Mouse (Mus musculus) G1E (cell line): ENCODE measurements at regions not wholly inside any gene's neighbourhood (a gene's known extent, or its start where the extent isn't known, plus 50 kb on each side); places are given as distances from the start of the nearest gene placed in this dataset.

Source experiments
- ATAC-seq: 2 replicates; pipeline ENCODE4 v1.8.0; 2016; ENCODE audit warnings: mild to moderate bottlenecking; ENCODE audit not compliant: insufficient number of reproducible peaks, poor library complexity, low FRiP score, severe bottlenecking; ENCODE audit errors: extremely low read depth
- DNase-seq: peaks from one replicate; pipeline ENCODE4 v3.0.0; 2012; ENCODE audit warnings: low spot score
- H3K27me3 ChIP-seq: 2 replicates; pipeline ENCODE4 v1.6.1; 2012; ENCODE audit warnings: mild to moderate bottlenecking, low read length, inconsistent platforms; ENCODE audit not compliant: insufficient read depth
- H3K36me3 ChIP-seq: replicated peaks from 2 replicates; pipeline ENCODE3; 2012; ENCODE audit warnings: mild to moderate bottlenecking, inconsistent platforms
- H3K4me1 ChIP-seq: 2 replicates; pipeline ENCODE4 v1.6.1; 2012; ENCODE audit warnings: low read depth, low read length, inconsistent platforms, mixed read lengths; ENCODE audit not compliant: insufficient read depth
- H3K4me3 ChIP-seq: 2 replicates; pipeline ENCODE4 v1.5.1; 2012; ENCODE audit warnings: low read depth, mild to moderate bottlenecking, inconsistent platforms, low read length, moderate library complexity, mixed read lengths
- H3K9me3 ChIP-seq: replicated peaks from 2 replicates; pipeline ENCODE4 v1.6.1; 2012; ENCODE audit warnings: inconsistent platforms
- CTCF ChIP-seq: IDR thresholded peaks from 2 replicates; pipeline ENCODE4 v1.5.1; 2012; ENCODE audit warnings: low read depth, low read length, inconsistent platforms, mixed read lengths
- GATA1 ChIP-seq: IDR thresholded peaks from 2 replicates; pipeline ENCODE4 v1.6.1; 2012; ENCODE audit warnings: borderline replicate concordance, low read length, inconsistent platforms, mixed read lengths
- GATA2 ChIP-seq: IDR thresholded peaks from 2 replicates; pipeline ENCODE4 v1.6.1; 2012; ENCODE audit warnings: low read depth, low read length, inconsistent platforms, borderline replicate concordance
- POLR2AphosphoS5 ChIP-seq: IDR thresholded peaks from 2 replicates; pipeline ENCODE4 v1.6.1; 2012; ENCODE audit warnings: low read depth, low read length, inconsistent platforms; ENCODE audit not compliant: insufficient replicate concordance
- TAL1 ChIP-seq: conservative IDR thresholded peaks from 2 replicates; pipeline ENCODE4 v1.6.1; 2012; ENCODE audit warnings: low read depth, low read length, inconsistent platforms, mixed read lengths

DNA sequence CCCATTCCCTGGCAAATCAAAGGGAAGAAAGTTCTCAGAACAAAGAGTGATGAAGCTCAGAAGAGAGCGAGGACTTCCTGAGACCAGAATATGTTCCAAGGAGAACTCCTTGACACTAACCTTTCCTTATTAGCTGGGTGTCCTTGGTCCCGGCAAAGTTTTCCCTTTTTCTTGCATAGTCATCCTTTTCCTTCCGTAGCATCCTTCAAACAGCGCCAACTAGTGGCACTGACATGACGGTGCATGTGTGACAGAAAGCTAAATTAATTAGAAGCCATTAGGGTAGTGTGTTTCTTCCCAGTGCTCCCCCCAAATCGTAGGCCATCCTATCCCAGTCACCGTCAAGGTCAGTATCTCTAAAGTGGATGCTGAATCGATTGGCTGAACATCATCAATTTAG lies 100.5 kb upstream of the Cand1 start:
- no peak for DNase-seq
- ATAC-seq = no peak
- Histone ChIP-seq H3K4me1 (no peaks in the 10 kb centered on the region), H3K36me3 (no peaks in the 10 kb centered on the region), H3K9me3 (peaks cover 9% of the 10 kb centered on the region), H3K4me3 (no peak overlapping the region), H3K27me3 (no peaks in the 10 kb centered on the region)
- TF ChIP-seq CTCF = peak; percentile 39; the same call in 1 of the 2 replicates
- no peak for TF ChIP-seq POLR2AphosphoS5

GRCm38 (mm10) chr10:119326912-119327311 lies 87.1 kb upstream of the Cand1 start:
- Histone ChIP-seq H3K4me3 (no peak overlapping the region), H3K9me3 (peaks cover 18% of the 10 kb centered on the region), H3K36me3 (no peaks in the 10 kb centered on the region), H3K27me3 (no peaks in the 10 kb centered on the region), H3K4me1 (no peaks in the 10 kb centered on the region)
- DNase-seq = no peak
- TF ChIP-seq CTCF = no peak
- TF ChIP-seq GATA2 = no peak
- no peak for TF ChIP-seq TAL1
- no peak for TF ChIP-seq GATA1
- ATAC-seq = no peak

DNA sequence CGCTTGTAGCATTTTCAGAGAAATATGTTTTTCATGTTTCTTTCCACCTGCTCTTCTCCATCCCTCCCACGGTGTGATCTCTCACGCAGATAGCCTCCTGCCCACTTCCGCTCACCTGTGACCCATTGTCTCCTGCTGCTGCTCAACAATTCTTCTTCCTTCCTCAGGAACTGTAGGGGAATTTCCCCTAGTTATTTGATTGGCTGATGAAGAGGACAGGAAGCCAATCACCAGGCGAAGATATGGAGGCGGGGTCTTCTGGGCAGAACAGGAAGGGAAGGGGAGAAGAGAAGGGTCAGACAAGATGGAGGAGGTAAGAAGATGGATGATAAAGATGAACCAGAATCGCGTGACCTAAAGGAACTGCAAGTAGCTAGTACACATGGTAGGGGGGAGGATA lies 80.1 kb upstream of the Cand1 start:
- no peaks in the 10 kb centered on the region for H3K36me3 ChIP-seq
- no peaks in the 10 kb centered on the region for H3K4me1 ChIP-seq
- TF ChIP-seq POLR2AphosphoS5 (no peak), CTCF (no peak)
- no peak overlapping the region for H3K4me3 ChIP-seq
- H3K27me3 ChIP-seq = no peaks in the 10 kb centered on the region
- ATAC-seq (no peak), DNase-seq (no peak)
- peaks cover 15% of the 10 kb centered on the region; the same call in 1 of the 2 replicates for H3K9me3 ChIP-seq

GRCm38 (mm10) chr10:119318416-119318815 lies 78.6 kb upstream of the Cand1 start:
- H3K27me3 ChIP-seq = no peaks in the 10 kb centered on the region
- H3K4me3 ChIP-seq = no peak overlapping the region
- H3K36me3 ChIP-seq = no peaks in the 10 kb centered on the region
- TF ChIP-seq GATA2 (no peak), GATA1 (no peak), POLR2AphosphoS5 (no peak), CTCF (no peak), TAL1 (no peak)
- ATAC-seq (no peak), DNase-seq (no peak)
- H3K4me1 ChIP-seq = no peaks in the 10 kb centered on the region
- H3K9me3 ChIP-seq = peaks cover 12% of the 10 kb centered on the region; the same call in 1 of the 2 replicates

DNA sequence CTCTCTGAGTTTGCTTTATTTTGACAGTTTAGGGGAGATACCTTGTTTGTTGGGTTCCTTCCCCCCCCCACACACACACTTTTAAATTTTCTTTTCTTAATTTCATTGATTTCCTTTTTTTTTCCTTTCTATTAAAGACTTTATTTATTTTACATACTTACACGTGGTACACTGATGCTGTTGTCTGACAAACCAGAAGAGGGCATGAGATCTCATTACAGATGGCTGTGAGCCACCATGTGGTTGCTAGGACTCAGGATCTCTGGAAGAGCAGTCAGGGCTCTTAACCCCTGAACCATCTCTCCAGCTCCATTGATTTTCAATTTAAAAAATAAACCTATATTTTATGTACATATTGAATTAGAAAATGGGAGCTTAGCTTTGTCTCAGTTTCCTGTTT lies 71.7 kb upstream of the Cand1 start:
- no peaks in the 10 kb centered on the region for H3K36me3 ChIP-seq
- no peaks in the 10 kb centered on the region for H3K27me3 ChIP-seq
- no peak for DNase-seq
- H3K9me3 ChIP-seq = no peaks in the 10 kb centered on the region
- TF ChIP-seq TAL1 (no peak), GATA2 (no peak), GATA1 (no peak), POLR2AphosphoS5 (no peak), CTCF (no peak)
- ATAC-seq = no peak
- no peak overlapping the region for H3K4me3 ChIP-seq
- no peaks in the 10 kb centered on the region for H3K4me1 ChIP-seq

GRCm38 (mm10) chr10:119295740-119296139 lies 55.9 kb upstream of the Cand1 start:
- no peaks in the 10 kb centered on the region for H3K4me1 ChIP-seq
- no peak overlapping the region for H3K4me3 ChIP-seq
- ATAC-seq (no peak), DNase-seq (no peak)
- no peaks in the 10 kb centered on the region for H3K9me3 ChIP-seq
- H3K36me3 ChIP-seq = no peaks in the 10 kb centered on the region
- no peak for TF ChIP-seq POLR2AphosphoS5
- TF ChIP-seq GATA2 = no peak
- H3K27me3 ChIP-seq = no peaks in the 10 kb centered on the region

DNA sequence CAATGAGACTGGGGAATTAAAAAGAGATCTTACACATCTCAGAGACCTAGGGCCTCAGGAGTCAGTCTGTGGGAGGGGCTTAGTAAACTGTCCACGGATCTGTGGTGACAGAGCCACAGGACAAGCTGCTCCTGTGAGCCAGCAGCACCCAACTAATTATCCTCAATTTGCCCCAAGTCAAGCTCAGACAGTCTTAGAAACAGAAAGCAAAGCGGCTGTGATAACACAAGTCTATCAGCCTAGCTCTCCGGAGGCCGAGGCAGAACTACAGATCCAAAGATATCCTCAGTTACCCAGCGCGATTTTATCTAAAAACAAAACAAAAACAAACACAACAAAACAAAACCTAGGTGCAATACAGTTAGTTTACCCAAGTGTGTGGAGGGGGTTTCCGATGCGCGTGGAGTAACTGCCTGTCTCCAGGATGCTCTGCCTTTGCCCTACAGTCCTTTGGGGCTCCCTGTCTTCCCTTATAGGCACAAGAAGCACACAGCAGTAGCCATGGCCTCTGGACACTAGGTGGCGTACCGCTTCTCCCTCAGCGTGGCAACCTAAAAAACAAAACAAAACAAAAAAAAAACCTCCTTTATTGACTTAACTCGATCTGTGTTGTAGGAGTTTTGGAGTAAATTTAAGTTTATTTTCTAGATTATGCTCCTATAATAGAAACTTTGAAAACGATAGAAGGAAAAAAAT lies 54.7 kb upstream of the Cand1 start:
- Histone ChIP-seq H3K9me3 (no peaks in the 10 kb centered on the region), H3K4me1 (no peaks in the 10 kb centered on the region), H3K4me3 (no peak overlapping the region), H3K27me3 (no peaks in the 10 kb centered on the region), H3K36me3 (no peaks in the 10 kb centered on the region)
- DNase-seq (no peak), ATAC-seq (no peak)
- TF ChIP-seq GATA2 (no peak), TAL1 (no peak), CTCF (no peak), POLR2AphosphoS5 (no peak), GATA1 (no peak)
